Mouse (Mus musculus) myocyte (in vitro differentiated cells): ENCODE measurements around the gene Prss8. TPM values are rescaled to one million over a fixed set of nuclear protein-coding genes. Genes with fewer than 3 reads are reported as not detected.

Experiments
- H3K27me3 ChIP-seq: one replicate; pipeline ENCODE4 v1.6.1; 2011; ENCODE audit not compliant: control insufficient read depth, insufficient read depth, insufficient read length
- H3K36me3 ChIP-seq: one replicate; pipeline ENCODE4 v1.6.1; 2011; ENCODE audit not compliant: control insufficient read depth, insufficient read depth
- H3K4me2 ChIP-seq: one replicate; pipeline ENCODE4 v1.6.1; 2011; ENCODE audit warnings: low read depth, control low read depth
- H3K4me3 ChIP-seq: one replicate; pipeline ENCODE4 v1.5.1; 2011; ENCODE audit warnings: mild to moderate bottlenecking, control low read depth, moderate library complexity
- H3K79me2 ChIP-seq: one replicate; pipeline ENCODE4 v1.6.1; 2011; ENCODE audit not compliant: control insufficient read depth, insufficient read depth
- H3ac ChIP-seq: one replicate; pipeline ENCODE4 v1.6.1; 2011; ENCODE audit not compliant: control insufficient read depth, insufficient read length
- CEBPB ChIP-seq: IDR thresholded peaks from 2 replicates; pipeline ENCODE4 v1.6.1; 2011; ENCODE audit warnings: mild to moderate bottlenecking, moderate library complexity; ENCODE audit not compliant: poor library complexity, insufficient read depth, severe bottlenecking
- E2F4 ChIP-seq: IDR thresholded peaks from one replicate; pipeline ENCODE4 v1.6.1; 2011; ENCODE audit warnings: mild to moderate bottlenecking, control low read depth, moderate library complexity; ENCODE audit not compliant: insufficient read depth
- MAX ChIP-seq: IDR thresholded peaks from one replicate; pipeline ENCODE4 v1.6.1; 2011; ENCODE audit warnings: low read depth, mild to moderate bottlenecking, control low read depth
- MYOD1 ChIP-seq, 3 experiments: IDR thresholded peaks; one replicate each; pipeline ENCODE4 v1.6.1; 2011; ENCODE audit warnings: control low read depth in 2 of 3, low read depth in 2 of 3, mild to moderate bottlenecking in 2 of 3, moderate library complexity in 1 of 3; ENCODE audit not compliant: insufficient read length in 2 of 3, control insufficient read depth in 1 of 3
- MYOG ChIP-seq, 3 experiments: IDR thresholded peaks; one replicate each; pipeline ENCODE4 v1.6.1; 2011; ENCODE audit warnings: control low read depth in 2 of 3, low read depth in 2 of 3, mild to moderate bottlenecking in 2 of 3; ENCODE audit not compliant: insufficient read length in 2 of 3, control insufficient read depth in 1 of 3, insufficient read depth in 1 of 3
- POLR2A ChIP-seq: IDR thresholded peaks from one replicate; pipeline ENCODE4 v1.6.1; 2011; ENCODE audit warnings: low read depth, mild to moderate bottlenecking, control low read depth, moderate library complexity; ENCODE audit not compliant: insufficient read length
- POLR2AphosphoS2 ChIP-seq: IDR thresholded peaks from one replicate; pipeline ENCODE4 v1.6.1; 2011; ENCODE audit warnings: low read depth, control low read depth; ENCODE audit not compliant: insufficient read length
- REST ChIP-seq: IDR thresholded peaks from one replicate; pipeline ENCODE4 v1.6.1; 2011; ENCODE audit warnings: mild to moderate bottlenecking, control low read depth, moderate library complexity; ENCODE audit not compliant: insufficient read depth, insufficient read length
- SRF ChIP-seq: IDR thresholded peaks from one replicate; pipeline ENCODE4 v1.6.1; 2011; ENCODE audit warnings: low read depth; ENCODE audit not compliant: control insufficient read depth, insufficient read length
- TCF12 ChIP-seq: IDR thresholded peaks from one replicate; pipeline ENCODE4 v1.6.1; 2011; ENCODE audit warnings: mild to moderate bottlenecking, control low read depth; ENCODE audit not compliant: poor library complexity, insufficient read depth, severe bottlenecking
- TCF3 ChIP-seq: IDR thresholded peaks from one replicate; pipeline ENCODE4 v1.6.1; 2011; ENCODE audit warnings: low read depth, control low read depth; ENCODE audit not compliant: insufficient read length
- USF1 ChIP-seq: IDR thresholded peaks from one replicate; pipeline ENCODE4 v1.6.1; 2011; ENCODE audit warnings: low read depth, mild to moderate bottlenecking, control low read depth, moderate library complexity
- polyA plus RNA-seq: library from polyadenylated mRNA; unstranded; fragments of >200 nt; fragmentation: generic; extraction: Trizol; gene quantifications from one replicate; pipeline ENCODE4 v1.2.1, GENCODE M21; 2012; ENCODE audit warnings: missing spikeins

Gene Prss8
- polyA plus RNA-seq, 1 experiment: 0.06 TPM

DNA sequence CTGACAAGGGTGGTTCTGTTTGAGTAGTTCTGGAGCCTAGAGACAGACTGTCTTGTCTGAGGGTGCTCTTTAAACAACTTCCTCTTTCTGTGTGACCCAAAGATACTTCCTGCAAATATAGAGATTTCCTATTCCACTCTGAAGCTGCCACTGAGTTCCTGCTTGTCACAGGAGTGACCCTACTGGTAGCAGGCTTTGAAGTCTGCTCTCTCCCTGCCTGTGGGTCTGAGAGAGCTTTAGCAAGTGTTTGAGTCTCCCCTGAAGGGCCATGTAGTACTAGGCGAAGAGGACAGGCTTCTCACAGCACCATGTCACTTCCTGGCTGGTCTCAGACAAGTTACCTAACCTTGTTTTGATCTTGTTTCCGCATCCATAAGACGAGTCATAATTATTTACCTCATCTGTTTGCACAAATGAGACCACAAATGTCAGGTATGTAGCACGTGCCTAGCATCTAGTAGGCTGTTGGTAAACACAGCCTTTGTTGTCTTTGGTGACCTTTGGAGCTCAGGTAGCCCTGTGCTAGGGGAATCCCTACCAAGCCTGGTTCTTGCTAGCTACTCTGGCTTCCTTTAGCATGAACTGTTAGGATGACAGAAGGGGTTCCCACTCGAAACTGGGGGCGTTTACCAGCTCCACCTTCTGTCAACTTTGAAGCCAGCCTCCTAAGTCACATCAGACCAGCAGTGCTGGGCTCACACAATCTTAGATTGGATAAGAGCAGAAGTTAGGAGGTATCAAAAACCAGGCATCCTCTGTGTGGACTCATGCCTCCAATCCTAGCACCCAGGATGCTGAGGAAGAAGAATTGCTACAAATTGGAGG, 7.2 kb downstream of the Prss8 start:
- Histone ChIP-seq H3K4me3 (no peak overlapping the region), H3K36me3 (peaks cover 9% of the 10 kb centered on the region), H3ac (no peak overlapping the region), H3K4me2 (no peak overlapping the region), H3K27me3 (no peaks in the 10 kb centered on the region), H3K79me2 (no peaks in the 10 kb centered on the region)
- no peak for TF ChIP-seq POLR2A
- no peak for TF ChIP-seq POLR2AphosphoS2
- no peak for TF ChIP-seq MYOD1 (IDR thresholded peaks at IDR 0.05; ENCODE audit: control insufficient read depth in 1 of 3, insufficient read length in 2 of 3, low read depth in 2 of 3)
- TF ChIP-seq E2F4: no peak
- no peak for TF ChIP-seq MAX

DNA sequence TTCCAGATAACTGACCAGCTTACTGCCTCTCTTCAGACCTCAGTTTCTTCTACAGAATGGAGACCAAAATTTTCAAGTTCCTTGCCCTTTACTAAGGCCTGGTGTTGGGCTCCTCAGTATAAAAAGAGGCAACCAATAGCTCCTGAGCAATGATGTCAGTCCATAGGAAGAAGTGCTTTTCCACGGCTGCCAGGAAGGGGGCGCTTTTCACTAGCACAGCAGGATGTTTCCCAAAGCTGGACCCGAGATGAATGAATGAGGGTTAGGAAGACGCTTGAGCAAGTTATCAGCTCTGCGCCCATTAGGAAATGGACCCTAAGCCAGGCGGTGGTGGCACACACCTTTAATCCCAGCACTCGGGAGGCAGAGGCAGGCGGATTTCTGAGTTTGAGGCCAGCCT, 8.4 kb downstream of the Prss8 start:
- TF ChIP-seq MYOD1 (IDR thresholded peaks at IDR 0.05; ENCODE audit: control insufficient read depth in 1 of 3, insufficient read length in 2 of 3, low read depth in 2 of 3) (no peak), USF1 (no peak), TCF3 (no peak), REST (no peak), POLR2A (no peak), MAX (no peak), POLR2AphosphoS2 (no peak), CEBPB (no peak), E2F4 (no peak), TCF12 (no peak), MYOG (IDR thresholded peaks at IDR 0.05; ENCODE audit: control insufficient read depth in 1 of 3, insufficient read depth in 1 of 3, insufficient read length in 2 of 3, low read depth in 2 of 3) (no peak)
- Histone ChIP-seq H3K27me3 (no peaks in the 10 kb centered on the region), H3K36me3 (peaks cover 12% of the 10 kb centered on the region), H3K4me2 (no peak overlapping the region), H3K4me3 (no peak overlapping the region), H3ac (no peak overlapping the region), H3K79me2 (no peaks in the 10 kb centered on the region)

DNA sequence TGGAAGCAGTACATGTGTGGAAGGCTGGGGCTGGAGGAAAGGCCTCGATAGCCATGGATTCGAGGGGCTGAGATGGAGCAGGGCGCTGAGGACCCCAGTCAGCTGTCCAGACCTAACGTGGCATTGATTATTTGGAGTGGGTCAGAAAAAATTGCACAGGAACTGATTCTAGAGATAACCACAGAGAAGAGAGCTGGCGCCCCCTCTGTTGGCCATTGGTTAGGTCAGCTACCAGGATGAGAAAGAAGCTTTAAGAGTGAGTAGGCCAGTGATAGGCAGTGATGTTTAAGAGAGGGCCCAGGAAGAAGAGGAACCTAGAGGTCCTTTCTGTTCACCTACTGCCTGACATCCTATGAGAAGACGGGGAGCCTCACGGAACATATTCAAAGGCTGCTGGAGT, 10.6 kb downstream of the Prss8 start:
- no peaks in the 10 kb centered on the region for H3K27me3 ChIP-seq
- TF ChIP-seq CEBPB (no peak), REST (no peak)
- H3K36me3 ChIP-seq: peaks cover 24% of the 10 kb centered on the region
- H3ac ChIP-seq: no peak overlapping the region
- H3K79me2 ChIP-seq: no peaks in the 10 kb centered on the region
- H3K4me2 ChIP-seq: no peak overlapping the region
- H3K4me3 ChIP-seq: no peak overlapping the region

DNA sequence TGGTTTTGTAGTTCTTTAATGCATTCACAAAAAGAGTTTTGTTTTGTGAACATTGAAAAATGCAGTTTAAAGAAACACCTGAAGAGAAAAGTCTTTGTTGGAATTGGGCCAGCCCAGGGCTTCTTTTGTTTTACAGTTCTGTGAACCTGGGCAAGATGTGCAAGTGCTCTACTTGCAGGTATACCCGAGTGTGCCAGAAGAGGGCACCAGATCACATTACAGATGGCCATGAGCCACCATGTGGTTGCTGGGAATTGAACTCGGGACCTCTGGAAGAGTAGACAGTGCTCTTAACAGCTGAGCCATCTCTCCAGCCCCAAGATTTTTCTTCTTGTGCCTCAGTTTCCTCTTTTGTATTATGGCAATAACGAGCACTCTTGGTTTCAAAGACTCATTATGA, 11.7 kb downstream of the Prss8 start:
- Histone ChIP-seq H3K4me3 (no peak overlapping the region), H3K27me3 (no peaks in the 10 kb centered on the region), H3K4me2 (no peak overlapping the region), H3ac (no peak overlapping the region), H3K79me2 (peaks cover under 1% of the 10 kb centered on the region), H3K36me3 (peaks cover 24% of the 10 kb centered on the region)
- no peak for TF ChIP-seq TCF3
- TF ChIP-seq E2F4: no peak
- TF ChIP-seq POLR2AphosphoS2: no peak
- TF ChIP-seq CEBPB: no peak
- TF ChIP-seq MAX: no peak

DNA sequence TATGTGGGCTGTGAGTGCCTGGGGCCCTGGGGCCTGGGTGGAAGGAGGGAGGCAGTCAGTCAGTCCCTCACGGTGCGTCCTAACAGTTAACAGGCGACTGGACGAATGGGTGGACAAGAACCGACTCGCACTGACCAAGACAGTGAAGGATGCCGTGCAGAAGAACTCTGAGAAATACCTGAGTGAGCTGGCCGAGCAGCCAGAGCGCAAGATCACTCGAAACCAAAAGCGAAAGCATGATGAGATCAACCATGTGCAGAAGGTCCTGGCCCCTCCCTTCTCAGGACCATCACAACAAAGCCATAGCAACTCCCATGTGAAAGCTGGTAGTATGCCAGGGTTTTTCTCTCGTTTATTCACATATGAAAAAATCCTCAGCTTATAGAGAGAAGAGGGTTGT, 14.6 kb downstream of the Prss8 start:
- no peak overlapping the region for H3K4me3 ChIP-seq
- no peak overlapping the region for H3K4me2 ChIP-seq
- H3K36me3 ChIP-seq: peaks cover 20% of the 10 kb centered on the region
- no peak overlapping the region for H3ac ChIP-seq
- TF ChIP-seq SRF (no peak), USF1 (no peak), E2F4 (no peak), POLR2AphosphoS2 (no peak), MYOG (IDR thresholded peaks at IDR 0.05; ENCODE audit: control insufficient read depth in 1 of 3, insufficient read depth in 1 of 3, insufficient read length in 2 of 3, low read depth in 2 of 3) (no peak), TCF12 (no peak), REST (no peak), TCF3 (no peak), POLR2A (no peak), MYOD1 (IDR thresholded peaks at IDR 0.05; ENCODE audit: control insufficient read depth in 1 of 3, insufficient read length in 2 of 3, low read depth in 2 of 3) (no peak), CEBPB (no peak), MAX (no peak)
- no peaks in the 10 kb centered on the region for H3K27me3 ChIP-seq
- peaks cover 5% of the 10 kb centered on the region for H3K79me2 ChIP-seq
